Mouse (Mus musculus) megakaryocyte progenitor cell, adult 5-6 weeks (primary cell): ENCODE results near the gene Srd5a1. TPM values are rescaled to one million over a fixed set of nuclear protein-coding genes. Genes with fewer than 3 reads are reported as not detected.
"Not testable (repeated sequence)": the region's sequence is repeated elsewhere in the genome, so short reads cannot be mapped to it uniquely, and the experiment has no call there.

ENCODE experiments used
- ATAC-seq: replicated peaks from 2 replicates; pipeline ENCODE4 v1.8.0; 2016; ENCODE audit warnings: mild to moderate bottlenecking, moderate TSS enrichment, inconsistent platforms; ENCODE audit not compliant: poor library complexity
- total RNA-seq, 2 experiments: library from RNA; stranded (forward) in 1 of 2; stranded (reverse) in 1 of 2; fragments of 157-497, 149-512 nt in 1 of 2; fragments of 200-1000 nt in 1 of 2; gene quantifications; 2 replicates each; pipeline versions ENCODE4 v1.2.3 to v1.2.4; 2015 to 2017

The Srd5a1 gene
- total RNA-seq, 2 experiments from 2014 or later = 4.5 TPM

GRCm38 (mm10) chr13:69577181-69577834 is 33.9 kb downstream of the Srd5a1 start:
- ATAC-seq = no peak

GRCm38 (mm10) chr13:69576676-69577075 is 34.6 kb downstream of the Srd5a1 start:
- ATAC-seq = no peak

GRCm38 (mm10) chr13:69572594-69572993 is 38.6 kb downstream of the Srd5a1 start:
- ATAC-seq = no peak

GRCm38 (mm10) chr13:69569201-69569600 is 42.0 kb downstream of the Srd5a1 start:
- 0 out of 2 replicates have a peak, but pooled peaks have one; percentile 23 for ATAC-seq

GRCm38 (mm10) chr13:69565401-69565800 is 45.8 kb downstream of the Srd5a1 start:
- ATAC-seq = not testable (repeated sequence)

- ATAC-seq = no peak
Observed at GRCm38 (mm10) chr13:69564573-69564972, 46.7 kb downstream of the Srd5a1 start.

- no peak for ATAC-seq
Observed at GRCm38 (mm10) chr13:69563905-69564304, 47.3 kb downstream of the Srd5a1 start.

- ATAC-seq = no peak
Observed at GRCm38 (mm10) chr13:69562654-69563574, 48.3 kb downstream of the Srd5a1 start.

- ATAC-seq = no peak
Observed at GRCm38 (mm10) chr13:69562004-69562403, 49.2 kb downstream of the Srd5a1 start.

- ATAC-seq = no peak
Observed at GRCm38 (mm10) chr13:69559291-69559961, 51.8 kb downstream of the Srd5a1 start.

GRCm38 (mm10) chr13:69558098-69558660 is 53.1 kb downstream of the Srd5a1 start:
- no peak for ATAC-seq

- no peak for ATAC-seq
Observed at GRCm38 (mm10) chr13:69556728-69557127, 54.5 kb downstream of the Srd5a1 start.

GRCm38 (mm10) chr13:69555957-69556482 is 55.2 kb downstream of the Srd5a1 start:
- ATAC-seq = no peak

GRCm38 (mm10) chr13:69555045-69555444 is 56.2 kb downstream of the Srd5a1 start:
- no peak for ATAC-seq

GRCm38 (mm10) chr13:69554255-69554654 is 57.0 kb downstream of the Srd5a1 start:
- no peak for ATAC-seq

GRCm38 (mm10) chr13:69553024-69553423 is 58.2 kb downstream of the Srd5a1 start:
- ATAC-seq = peak; percentile 91

- ATAC-seq = no peak
Observed at GRCm38 (mm10) chr13:69550831-69551230, 60.4 kb downstream of the Srd5a1 start.

GRCm38 (mm10) chr13:69549980-69550379 is 61.3 kb downstream of the Srd5a1 start:
- ATAC-seq = no peak

- ATAC-seq = no peak
Observed at GRCm38 (mm10) chr13:69547488-69548180, 63.6 kb downstream of the Srd5a1 start.

- peak; percentile 90 for ATAC-seq
Observed at GRCm38 (mm10) chr13:69545019-69545418, 66.2 kb downstream of the Srd5a1 start.
